Mouse (Mus musculus) liver, adult 2 months (tissue): ENCODE results near the gene Hnf4a. TPM values are rescaled to one million over a fixed set of nuclear protein-coding genes. Genes with fewer than 3 reads are reported as not detected.

Source experiments
- DNase-seq: peaks from one replicate; pipeline ENCODE4 v3.0.0-alpha.2; 2011; ENCODE audit warnings: low read depth, low spot score; ENCODE audit errors: extremely low read depth
- H3K27ac ChIP-seq: fragments of 200-500 bp; replicated peaks from 2 replicates; pipeline ENCODE4 v1.5.1; 2012; ENCODE audit warnings: low read depth, mild to moderate bottlenecking, control low read depth, inconsistent platforms, low read length; ENCODE audit not compliant: insufficient read depth
- H3K27me3 ChIP-seq: fragments of 200-500 bp; 2 replicates; pipeline ENCODE4 v1.6.1; 2012; ENCODE audit warnings: mild to moderate bottlenecking, moderate library complexity, low read length, inconsistent platforms; ENCODE audit not compliant: control insufficient read depth, insufficient read depth
- H3K36me3 ChIP-seq: fragments of 200-500 bp; 2 replicates; pipeline ENCODE4 v1.6.1; 2012; ENCODE audit warnings: low read length, inconsistent platforms; ENCODE audit not compliant: control insufficient read depth, insufficient read depth
- H3K4me1 ChIP-seq: fragments of 200-500 bp; 2 replicates; pipeline ENCODE4 v1.6.1; 2011; ENCODE audit warnings: low read length; ENCODE audit not compliant: control insufficient read depth, insufficient read depth
- H3K4me3 ChIP-seq: fragments of 200-500 bp; 2 replicates; pipeline ENCODE4 v1.5.1; 2011; ENCODE audit warnings: low read depth, mild to moderate bottlenecking, control low read depth, low read length, moderate library complexity; ENCODE audit not compliant: insufficient read depth
- H3K79me2 ChIP-seq: fragments of 200-500 bp; 2 replicates; pipeline ENCODE4 v1.6.1; 2012; ENCODE audit warnings: inconsistent platforms, mild to moderate bottlenecking, low read length, moderate library complexity; ENCODE audit not compliant: control insufficient read depth, insufficient read depth
- H3K9ac ChIP-seq: fragments of 200-500 bp; 2 replicates; pipeline ENCODE4 v1.6.1; 2012; ENCODE audit warnings: low read depth, mild to moderate bottlenecking, control low read depth, inconsistent platforms, low read length
- CTCF ChIP-seq: fragments of 200-500 bp; IDR thresholded peaks from 2 replicates; pipeline ENCODE4 v1.5.1; 2011; ENCODE audit warnings: low read depth, low read length, control low read depth
- POLR2A ChIP-seq: fragments of 200-500 bp; IDR thresholded peaks from 2 replicates; pipeline ENCODE4 v1.6.1; 2011; ENCODE audit warnings: low read length, control low read depth; ENCODE audit not compliant: insufficient read depth; ENCODE audit errors: extremely low read depth
- WGBS: fragments of 180-500 bp; shearing (Covaris S2); methylation state at CpG from one replicate; pipeline ENCODE4 v1.1.7; 2018; 5-methylcytosine and 5-hydroxymethylcytosine counted together
- polyA plus RNA-seq: library from polyadenylated mRNA; depleted of rRNA; stranded (reverse); fragments of >200 nt; gene quantifications from 2 replicates; pipeline ENCODE4 v1.2.3, GENCODE M21; 2012
- total RNA-seq: library from RNA; depleted of rRNA; stranded (reverse); fragments of >200 nt; gene quantifications from 2 replicates; pipeline ENCODE4 v1.2.3, GENCODE M21; 2014

The Hnf4a gene
- total and polyA plus RNA-seq, 2 experiments: 164 to 260 TPM

GRCm38 (mm10) chr2:163527497-163527896, 20.9 kb downstream of the Hnf4a start:
- no peak overlapping the region for H3K4me3 ChIP-seq
- H3K36me3 ChIP-seq: peaks cover 9% of the 10 kb centered on the region
- DNase-seq: no peak
- no peak overlapping the region for H3K9ac ChIP-seq
- H3K4me1 ChIP-seq: no peaks in the 10 kb centered on the region
- no peak for TF ChIP-seq CTCF
- TF ChIP-seq POLR2A: no peak
- no peaks in the 10 kb centered on the region for H3K79me2 ChIP-seq
- 58% methylated on average over 2 of the region's 2 CpGs for WGBS
- no peak overlapping the region for H3K27ac ChIP-seq
- H3K27me3 ChIP-seq: no peaks in the 10 kb centered on the region

- Histone ChIP-seq H3K79me2 (no peaks in the 10 kb centered on the region), H3K36me3 (peaks cover 18% of the 10 kb centered on the region), H3K4me3 (no peak overlapping the region), H3K4me1 (peaks cover 9% of the 10 kb centered on the region), H3K27me3 (no peaks in the 10 kb centered on the region), H3K27ac (no peak overlapping the region), H3K9ac (no peak overlapping the region)
- TF ChIP-seq CTCF (no peak), POLR2A (no peak)
- no peak for DNase-seq
- 72% methylated on average over 8 of the region's 8 CpGs for WGBS
Observed at GRCm38 (mm10) chr2:163530418-163530817, 23.8 kb downstream of the Hnf4a start.

- DNase-seq: peak; percentile 66
- TF ChIP-seq CTCF: peak; percentile 92
- TF ChIP-seq POLR2A: no peak
- Histone ChIP-seq H3K36me3 (peaks cover 16% of the 10 kb centered on the region), H3K4me1 (peaks cover 17% of the 10 kb centered on the region), H3K4me3 (no peak overlapping the region), H3K27me3 (no peaks in the 10 kb centered on the region), H3K27ac (no peak overlapping the region), H3K79me2 (no peaks in the 10 kb centered on the region), H3K9ac (no peak overlapping the region)
- 14% methylated on average over 9 of the region's 9 CpGs for WGBS
Observed at GRCm38 (mm10) chr2:163531917-163532316, 25.3 kb downstream of the Hnf4a start.

GRCm38 (mm10) chr2:163533226-163533625, 26.6 kb downstream of the Hnf4a start:
- H3K27me3 ChIP-seq: no peaks in the 10 kb centered on the region
- peaks cover 16% of the 10 kb centered on the region for H3K36me3 ChIP-seq
- no peak overlapping the region for H3K4me3 ChIP-seq
- peak overlapping the region; percentile 13; the same call in 1 of the 2 replicates for H3K27ac ChIP-seq
- WGBS: 36% methylated on average over 9 of the region's 9 CpGs
- peaks cover 26% of the 10 kb centered on the region for H3K4me1 ChIP-seq
- no peak overlapping the region for H3K9ac ChIP-seq
- DNase-seq: peak; percentile 74
- peaks cover 8% of the 10 kb centered on the region; the same call in 1 of the 2 replicates for H3K79me2 ChIP-seq
- TF ChIP-seq CTCF: no peak
- no peak for TF ChIP-seq POLR2A

- no peak overlapping the region for H3K4me3 ChIP-seq
- H3K27ac ChIP-seq: peak overlapping the region; percentile 56
- H3K9ac ChIP-seq: peak overlapping the region; percentile 6
- peak; percentile 82 for DNase-seq
- TF ChIP-seq POLR2A (0 out of 2 replicates have a peak, but pooled peaks have one; percentile 16), CTCF (peak; percentile 96)
- 6% methylated on average over 22 of the region's 22 CpGs for WGBS
- peaks cover 29% of the 10 kb centered on the region for H3K4me1 ChIP-seq
- peaks cover 8% of the 10 kb centered on the region; the same call in 1 of the 2 replicates for H3K79me2 ChIP-seq
- H3K36me3 ChIP-seq: peaks cover 16% of the 10 kb centered on the region
- H3K27me3 ChIP-seq: no peaks in the 10 kb centered on the region
Observed at GRCm38 (mm10) chr2:163534958-163535524, 28.4 kb downstream of the Hnf4a start.

- H3K4me1 ChIP-seq: peaks cover 29% of the 10 kb centered on the region
- TF ChIP-seq POLR2A: no peak
- no peak for TF ChIP-seq CTCF
- WGBS: 27% methylated on average over 5 of the region's 5 CpGs
Observed at GRCm38 (mm10) chr2:163537443-163537842, 30.8 kb downstream of the Hnf4a start.

More at GRCm38 (mm10) chr2:163537443-163537842, 30.8 kb downstream of the Hnf4a start:
- DNase-seq: peak; percentile 60
- Histone ChIP-seq H3K27ac (peak overlapping the region; percentile 97), H3K27me3 (no peaks in the 10 kb centered on the region), H3K36me3 (peaks cover 12% of the 10 kb centered on the region), H3K9ac (peak overlapping the region; percentile 79), H3K79me2 (peaks cover 8% of the 10 kb centered on the region; the same call in 1 of the 2 replicates), H3K4me3 (peak overlapping the region; percentile 33; the same call in 1 of the 2 replicates)
